Mouse (Mus musculus): ENCODE measurements around the gene Tbx10. TPM values are rescaled to one million over a fixed set of nuclear protein-coding genes. Genes with fewer than 3 reads are reported as not detected.
"Not testable (repeated sequence)": the region's sequence is repeated elsewhere in the genome, so short reads cannot be mapped to it uniquely, and the experiment has no call there.

The Tbx10 gene
- polyA plus RNA-seq, 1 experiment from 2014 or later, result 0.88 TPM

DNA sequence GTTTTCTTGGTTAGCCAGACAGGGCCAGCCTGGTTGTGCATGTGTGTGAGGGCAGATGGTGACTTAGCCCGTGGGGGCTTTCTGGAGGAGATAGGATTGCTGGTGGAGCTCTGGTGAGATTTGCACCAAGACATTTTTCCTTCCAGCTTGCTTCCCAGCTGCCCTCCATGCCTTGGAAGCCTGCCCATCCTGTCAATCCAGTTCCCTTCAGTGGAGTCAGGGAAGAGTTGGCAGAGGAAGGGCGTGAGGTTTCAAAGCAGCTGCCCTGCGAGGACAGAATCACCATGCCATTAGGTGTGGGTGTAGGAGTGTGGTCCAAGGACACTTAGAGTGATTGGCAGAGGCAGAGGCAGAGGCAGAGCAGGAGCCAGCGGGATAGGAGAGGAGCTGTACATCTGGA is 34.1 kb upstream of the Tbx10 start, which contains the start of gene Aldh3b3:
Gene Aldh3b3, plus strand, starts transcription at position 176 of the 400 bp plus-strand sequence.
- Histone ChIP-seq H3K27me3 (ENCODE audit: insufficient read depth, poor library complexity, severe bottlenecking) (no peaks in the 10 kb centered on the region), H3K4me3 (no peak within 1 kb of the TSS), H3K36me3 (no peaks in the 10 kb centered on the region), H3K9me3 (no peaks in the 10 kb centered on the region), H3K27ac (no peak within 1 kb of the TSS), H3K4me1 (replicated peaks) (0 out of 2 replicates have a peak, but pooled peaks cover 3% of the 10 kb centered on the region)
- DNase-seq (ENCODE audit: low spot score), result no peak
- 79% methylated on average over 4 of the region's 4 CpGs for WGBS

DNA sequence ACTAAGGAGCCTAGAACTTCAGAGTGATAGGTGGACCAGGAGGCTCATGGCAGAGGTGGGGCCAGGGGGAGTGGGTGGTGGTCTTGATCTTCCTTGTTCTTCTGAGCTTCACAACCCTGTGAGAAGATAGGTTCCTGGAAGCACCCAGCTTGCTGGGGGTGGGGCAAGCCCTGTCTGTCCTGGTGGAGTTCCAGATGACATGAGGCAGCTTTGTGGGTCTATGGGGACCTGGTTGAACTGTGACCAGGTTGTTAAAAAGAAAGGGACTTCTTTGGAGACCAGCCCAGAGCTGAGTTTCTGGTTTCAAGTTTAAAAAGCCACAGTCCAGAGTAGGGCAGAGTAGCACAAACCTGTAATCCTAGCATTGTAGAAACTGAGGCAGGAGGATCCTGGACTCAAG is 33.5 kb upstream of the Tbx10 start:
- H3K36me3 ChIP-seq, result no peaks in the 10 kb centered on the region
- H3K4me3 ChIP-seq, result no peak overlapping the region
- DNase-seq (ENCODE audit: low spot score), result no peak
- H3K9me3 ChIP-seq, result no peaks in the 10 kb centered on the region
- H3K4me1 ChIP-seq (replicated peaks), result 0 out of 2 replicates have a peak, but pooled peaks cover 3% of the 10 kb centered on the region
- no peaks in the 10 kb centered on the region for H3K27me3 ChIP-seq (ENCODE audit: insufficient read depth, poor library complexity, severe bottlenecking)
- no peak overlapping the region for H3K27ac ChIP-seq

DNA sequence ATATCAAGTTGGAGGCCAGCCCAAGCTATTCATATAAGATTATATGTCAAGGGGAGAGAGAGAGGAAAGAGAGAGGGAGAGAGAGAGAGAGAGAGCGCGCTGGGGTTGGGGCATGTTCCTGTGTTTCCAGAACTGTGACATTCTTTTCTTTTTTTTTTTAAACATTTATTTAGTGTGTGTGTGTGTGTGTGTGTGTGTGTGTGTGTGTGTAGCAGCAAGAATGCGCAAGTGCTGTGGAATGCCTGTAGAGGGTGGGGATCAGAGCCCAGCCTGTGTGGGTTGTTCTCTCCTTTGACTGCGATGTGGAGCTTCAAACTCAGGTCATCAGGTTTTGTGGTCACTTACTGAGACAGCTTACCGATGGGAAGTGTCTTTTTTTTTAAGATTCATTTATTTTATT is 32.3 kb upstream of the Tbx10 start:
- Histone ChIP-seq H3K36me3 (no peaks in the 10 kb centered on the region), H3K4me1 (replicated peaks) (no peaks in the 10 kb centered on the region), H3K27ac (no peak overlapping the region), H3K4me3 (no peak overlapping the region), H3K27me3 (ENCODE audit: insufficient read depth, poor library complexity, severe bottlenecking) (no peaks in the 10 kb centered on the region), H3K9me3 (no peaks in the 10 kb centered on the region)
- no peak for DNase-seq (ENCODE audit: low spot score)
- WGBS, result 85% methylated on average over 5 of the region's 5 CpGs

DNA sequence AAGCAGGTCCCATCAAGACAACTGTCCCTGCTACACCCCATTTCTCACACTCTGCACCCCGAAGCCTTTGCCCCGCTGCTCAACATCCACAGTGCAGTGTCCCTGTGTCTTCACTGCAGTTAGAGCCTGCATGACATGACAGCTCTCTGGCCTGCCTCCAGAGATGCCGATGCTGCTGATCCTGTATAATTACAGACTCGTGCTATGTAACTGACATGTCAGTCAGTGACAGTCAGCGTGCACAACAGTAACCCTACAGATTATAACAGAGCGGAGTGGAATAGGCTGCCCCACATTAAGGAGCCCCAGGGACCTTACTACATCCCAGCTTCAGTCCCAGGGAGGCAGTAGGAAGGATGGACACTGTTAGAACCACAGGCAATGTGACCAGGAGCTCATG is 30.7 kb upstream of the Tbx10 start:
- H3K36me3 ChIP-seq; H3K9me3 ChIP-seq; H3K4me1 ChIP-seq (replicated peaks); DNase-seq (ENCODE audit: low spot score); H3K27ac ChIP-seq; H3K27me3 ChIP-seq (ENCODE audit: insufficient read depth, poor library complexity, severe bottlenecking); H3K4me3 ChIP-seq: not testable (repeated sequence)
- 90% methylated on average over 6 of the region's 6 CpGs for WGBS

DNA sequence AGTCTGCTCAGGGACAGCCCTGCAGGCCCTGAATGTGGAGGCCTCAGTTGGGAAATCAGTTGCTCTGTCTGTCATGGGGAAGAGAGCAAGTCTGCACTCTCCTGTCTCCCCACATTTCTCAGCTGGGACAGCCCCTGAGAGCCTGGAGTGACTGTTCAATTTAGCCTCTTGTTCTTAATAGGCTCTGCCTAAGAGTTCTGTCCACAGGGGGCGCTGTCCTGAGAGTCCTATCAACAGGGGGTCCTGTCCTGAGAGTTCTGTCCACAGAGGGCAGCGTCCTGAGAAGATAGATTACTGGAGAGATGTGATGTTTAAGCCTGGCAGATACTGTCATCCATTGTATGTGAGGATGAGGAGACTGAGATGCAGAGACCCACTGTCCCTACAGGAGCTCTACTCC is 30.1 kb upstream of the Tbx10 start:
- no peak overlapping the region for H3K4me3 ChIP-seq
- no peak for DNase-seq (ENCODE audit: low spot score)
- H3K4me1 ChIP-seq (replicated peaks), result no peaks in the 10 kb centered on the region
- H3K9me3 ChIP-seq, result no peaks in the 10 kb centered on the region
- H3K27ac ChIP-seq, result no peak overlapping the region
- H3K36me3 ChIP-seq, result no peaks in the 10 kb centered on the region
- 12% methylated on average over 2 of the region's 2 CpGs for WGBS
- no peaks in the 10 kb centered on the region for H3K27me3 ChIP-seq (ENCODE audit: insufficient read depth, poor library complexity, severe bottlenecking)

DNA sequence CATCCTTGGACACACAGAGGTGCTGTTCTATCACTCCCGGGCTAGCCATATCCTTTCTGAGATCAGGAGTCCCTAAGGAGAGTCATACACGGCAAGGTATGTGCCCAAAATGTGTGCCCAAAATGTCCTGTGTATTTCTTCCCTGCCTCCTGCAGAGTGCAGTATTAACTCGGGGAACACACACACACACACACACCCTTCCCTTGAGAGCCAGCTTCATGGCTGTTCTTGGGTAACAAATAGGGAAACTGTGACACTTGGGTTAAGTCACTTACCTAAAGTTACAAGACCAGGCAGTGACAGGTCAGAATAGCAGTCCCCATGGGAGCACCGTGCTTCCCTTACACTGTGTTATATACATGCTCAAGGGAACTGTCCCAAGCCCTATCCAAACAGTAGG is 28.5 kb upstream of the Tbx10 start:
- Histone ChIP-seq H3K27ac (no peak overlapping the region), H3K4me1 (replicated peaks) (peaks cover 6% of the 10 kb centered on the region; the same call in 1 of the 2 replicates), H3K27me3 (ENCODE audit: insufficient read depth, poor library complexity, severe bottlenecking) (no peaks in the 10 kb centered on the region), H3K4me3 (no peak overlapping the region), H3K36me3 (no peaks in the 10 kb centered on the region), H3K9me3 (no peaks in the 10 kb centered on the region)
- WGBS, result 78% methylated on average over 4 of the region's 4 CpGs
- no peak for DNase-seq (ENCODE audit: low spot score)

DNA sequence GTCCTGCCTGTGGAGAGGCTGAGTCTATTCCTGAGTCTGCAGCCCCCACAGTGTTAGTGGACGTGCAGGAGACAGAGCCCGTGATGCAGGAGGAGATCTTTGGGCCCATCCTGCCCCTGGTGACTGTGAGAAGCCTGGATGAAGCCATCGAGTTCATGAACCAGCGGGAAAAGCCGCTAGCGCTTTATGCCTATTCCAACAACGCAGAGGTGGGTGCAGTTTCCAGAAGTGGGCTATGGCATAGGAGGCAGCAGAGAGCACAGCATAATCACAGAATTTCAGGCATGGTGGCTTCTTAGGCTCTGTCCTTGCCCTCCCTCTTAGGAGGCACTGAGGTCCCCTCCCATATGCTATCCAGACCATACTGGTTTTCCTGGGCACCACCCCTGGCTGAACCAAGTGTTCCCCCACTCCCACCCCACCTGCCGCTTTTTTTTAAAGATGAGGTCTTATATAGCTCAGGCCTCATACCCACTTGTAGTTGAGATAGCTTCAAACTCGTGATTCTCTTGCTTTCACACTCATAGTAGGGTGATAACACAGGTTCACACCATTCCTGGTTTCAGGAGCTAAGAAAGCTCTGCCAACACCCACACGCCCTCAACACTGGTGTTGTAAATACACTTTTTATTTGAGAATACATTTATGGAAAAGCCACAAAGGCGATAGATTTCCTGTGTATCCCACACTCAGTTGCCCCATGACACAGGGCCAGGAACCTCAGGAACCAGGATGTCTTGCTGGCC is 26.0 kb upstream of the Tbx10 start:
- DNase-seq (ENCODE audit: low spot score), result no peak
- Histone ChIP-seq H3K36me3 (no peaks in the 10 kb centered on the region), H3K27me3 (ENCODE audit: insufficient read depth, poor library complexity, severe bottlenecking) (no peaks in the 10 kb centered on the region), H3K4me3 (no peak overlapping the region), H3K4me1 (replicated peaks) (peaks cover 12% of the 10 kb centered on the region), H3K27ac (no peak overlapping the region), H3K9me3 (no peaks in the 10 kb centered on the region)
- 74% methylated on average over 11 of the region's 11 CpGs for WGBS

DNA sequence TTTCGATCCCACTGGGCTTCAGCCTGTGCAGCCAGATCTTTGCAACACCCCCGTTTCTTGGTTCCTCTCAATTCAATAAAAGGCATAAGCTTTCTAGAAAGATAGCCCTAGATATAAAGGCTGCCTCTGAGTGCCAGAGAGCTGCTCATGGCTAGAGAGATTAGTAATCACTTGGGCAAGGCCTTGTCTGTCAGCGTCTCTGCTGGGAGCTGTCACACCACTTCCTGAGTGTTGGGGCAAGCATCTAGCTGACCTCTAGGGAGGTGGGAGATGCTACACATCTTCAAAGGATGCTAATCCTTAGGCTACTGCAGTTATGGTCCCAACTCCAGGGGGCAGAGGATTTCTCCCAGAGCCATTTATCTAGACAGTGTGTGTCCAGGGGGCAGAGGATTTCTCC is 25.3 kb upstream of the Tbx10 start:
- Histone ChIP-seq H3K27me3 (ENCODE audit: insufficient read depth, poor library complexity, severe bottlenecking) (no peaks in the 10 kb centered on the region), H3K27ac (no peak overlapping the region), H3K9me3 (no peaks in the 10 kb centered on the region), H3K4me1 (replicated peaks) (peaks cover 14% of the 10 kb centered on the region), H3K36me3 (no peaks in the 10 kb centered on the region), H3K4me3 (no peak overlapping the region)
- 70% methylated on average over 3 of the region's 3 CpGs for WGBS
- no peak for DNase-seq (ENCODE audit: low spot score)

DNA sequence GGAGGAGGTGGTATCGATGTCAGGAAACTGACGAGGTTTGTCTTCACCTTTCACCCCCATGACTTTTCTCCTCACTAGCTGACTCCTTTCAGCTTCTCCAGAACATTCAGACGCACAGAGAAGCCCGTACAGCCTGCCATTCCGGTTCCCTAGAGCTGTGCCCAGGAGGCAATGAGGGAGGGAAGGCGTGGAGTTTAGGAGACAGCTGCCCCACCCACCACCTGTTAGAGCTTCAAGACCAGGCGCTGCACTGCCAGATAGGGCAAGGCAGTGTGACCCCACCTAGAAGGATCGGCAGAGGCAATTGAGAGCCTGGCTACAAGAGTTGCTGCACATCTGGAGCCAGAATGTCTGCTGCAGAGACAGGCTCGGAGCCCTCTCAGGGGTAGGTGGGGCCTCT is 20.3 kb upstream of the Tbx10 start, which contains the start of gene Aldh3b2:
Gene Aldh3b2, plus strand, starts transcription at position 100 of the 400 bp plus-strand sequence.
- no peaks in the 10 kb centered on the region for H3K27me3 ChIP-seq (ENCODE audit: insufficient read depth, poor library complexity, severe bottlenecking)
- WGBS, result 43% methylated on average over 9 of the region's 9 CpGs
- no peak within 1 kb of the TSS for H3K27ac ChIP-seq
- no peak within 1 kb of the TSS for H3K4me3 ChIP-seq
- no peaks in the 10 kb centered on the region for H3K9me3 ChIP-seq
- no peak for DNase-seq (ENCODE audit: low spot score)
- peaks cover 20% of the 10 kb centered on the region for H3K4me1 ChIP-seq (replicated peaks)
- no peaks in the 10 kb centered on the region for H3K36me3 ChIP-seq

DNA sequence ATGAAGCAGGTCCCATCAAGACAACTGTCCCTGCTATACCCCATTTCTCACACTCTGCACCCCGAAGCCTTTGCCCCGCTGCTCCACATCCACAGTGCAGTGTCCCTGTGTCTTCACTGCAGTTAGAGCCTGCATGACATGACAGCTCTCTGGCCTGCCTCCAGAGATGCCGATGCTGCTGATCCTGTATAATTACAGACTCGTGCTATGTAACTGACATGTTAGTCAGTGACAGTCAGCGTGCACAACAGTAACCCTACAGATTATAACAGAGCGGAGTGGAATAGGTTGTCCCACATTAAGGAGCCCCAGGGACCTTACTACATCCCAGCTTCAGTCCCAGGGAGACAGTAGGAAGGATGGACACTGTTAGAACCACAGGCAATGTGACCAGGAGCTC is 17.9 kb upstream of the Tbx10 start:
- H3K4me3 ChIP-seq; H3K27me3 ChIP-seq (ENCODE audit: insufficient read depth, poor library complexity, severe bottlenecking); H3K9me3 ChIP-seq; DNase-seq (ENCODE audit: low spot score); H3K27ac ChIP-seq; H3K36me3 ChIP-seq: not testable (repeated sequence)
- peaks cover 16% of the 10 kb centered on the region for H3K4me1 ChIP-seq (replicated peaks)
- WGBS, result 91% methylated on average over 6 of the region's 6 CpGs

DNA sequence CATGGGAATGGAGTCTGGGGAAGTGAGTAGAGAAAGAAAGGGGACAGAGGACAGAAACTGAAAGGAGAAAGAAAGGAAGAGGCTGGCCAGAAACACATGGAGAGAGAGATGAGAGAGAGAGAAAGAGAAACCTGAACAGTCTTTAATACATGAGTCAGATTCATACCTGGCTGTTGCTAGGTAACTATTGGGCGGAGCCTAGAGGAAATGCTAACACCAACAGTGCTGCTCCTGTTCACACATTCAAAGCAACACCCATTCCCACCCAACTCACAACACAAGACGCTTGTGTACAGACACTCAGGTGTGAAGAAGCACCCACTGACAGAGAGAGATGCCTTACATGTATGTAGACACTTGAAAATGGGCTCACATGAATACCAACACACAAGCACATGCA is 16.7 kb upstream of the Tbx10 start:
- 75% methylated on average over 2 of the region's 2 CpGs for WGBS
- H3K27ac ChIP-seq, result no peak overlapping the region
- peaks cover 27% of the 10 kb centered on the region for H3K4me1 ChIP-seq (replicated peaks)
- no peak for DNase-seq (ENCODE audit: low spot score)
- no peaks in the 10 kb centered on the region for H3K27me3 ChIP-seq (ENCODE audit: insufficient read depth, poor library complexity, severe bottlenecking)
- no peaks in the 10 kb centered on the region for H3K36me3 ChIP-seq
- H3K9me3 ChIP-seq, result no peaks in the 10 kb centered on the region
- no peak overlapping the region for H3K4me3 ChIP-seq

DNA sequence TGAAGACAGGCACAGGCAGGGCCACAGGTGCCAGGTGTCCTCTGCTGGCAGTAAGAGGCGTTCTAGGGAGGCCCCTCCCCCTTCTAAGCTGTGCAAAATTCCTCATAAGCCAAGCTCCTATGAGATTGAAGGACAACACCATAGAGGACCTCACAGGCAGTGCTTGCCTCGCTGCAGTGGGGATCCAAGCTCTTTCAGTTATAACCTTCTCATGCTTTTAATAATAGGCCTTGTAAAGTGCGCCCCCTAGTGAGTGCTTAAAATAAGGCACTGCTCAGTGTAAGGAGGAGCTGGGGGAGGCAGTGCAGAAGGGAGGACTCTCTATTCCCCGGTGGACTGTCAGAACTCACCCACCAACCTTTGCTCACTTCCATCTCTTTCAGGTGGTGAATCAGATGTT is 12.2 kb upstream of the Tbx10 start:
- no peaks in the 10 kb centered on the region for H3K27me3 ChIP-seq (ENCODE audit: insufficient read depth, poor library complexity, severe bottlenecking)
- H3K4me3 ChIP-seq, result no peak overlapping the region
- no peaks in the 10 kb centered on the region for H3K36me3 ChIP-seq
- DNase-seq (ENCODE audit: low spot score), result peak; percentile 79
- H3K27ac ChIP-seq, result peak overlapping the region; percentile 74
- no peaks in the 10 kb centered on the region for H3K9me3 ChIP-seq
- 25% methylated on average over 4 of the region's 4 CpGs for WGBS
- peaks cover 50% of the 10 kb centered on the region for H3K4me1 ChIP-seq (replicated peaks)

DNA sequence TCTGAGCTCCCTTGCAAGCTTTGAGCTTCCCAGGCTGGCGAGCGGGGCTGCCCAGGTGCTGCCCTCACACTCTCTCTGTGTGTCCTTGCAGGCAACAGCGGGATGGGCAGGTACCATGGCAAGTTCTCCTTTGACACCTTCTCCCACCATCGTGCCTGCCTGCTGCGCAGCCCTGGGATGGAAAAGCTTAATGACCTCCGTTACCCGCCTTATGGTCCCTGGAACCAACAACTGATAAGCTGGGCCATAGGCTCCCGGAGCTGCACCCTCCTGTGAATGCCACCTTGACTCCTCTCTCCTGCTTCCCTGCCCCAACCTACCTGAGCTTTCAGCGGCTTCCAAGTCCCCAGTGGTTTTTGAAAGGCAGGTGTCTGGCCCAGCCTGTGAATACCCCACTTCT is 11.6 kb upstream of the Tbx10 start:
- no peaks in the 10 kb centered on the region for H3K27me3 ChIP-seq (ENCODE audit: insufficient read depth, poor library complexity, severe bottlenecking)
- no peaks in the 10 kb centered on the region for H3K36me3 ChIP-seq
- no peak for DNase-seq (ENCODE audit: low spot score)
- H3K4me1 ChIP-seq (replicated peaks), result peaks cover 56% of the 10 kb centered on the region
- H3K9me3 ChIP-seq, result no peaks in the 10 kb centered on the region
- H3K27ac ChIP-seq, result no peak overlapping the region; the same call in 1 of the 2 replicates
- no peak overlapping the region for H3K4me3 ChIP-seq
- WGBS, result 80% methylated on average over 9 of the region's 9 CpGs
